Mouse (Mus musculus) hindbrain, embryonic 12.5 days (tissue): ENCODE measurements around the gene Tmem54. TPM values are rescaled to one million over a fixed set of nuclear protein-coding genes. Genes with fewer than 3 reads are reported as not detected.

ENCODE experiments used
- ATAC-seq: fragments of 200-750 bp; cut with Nextera tagmentation; 2 replicates; pipeline ENCODE4 v1.8.0; 2017; ENCODE audit warnings: moderate TSS enrichment; ENCODE audit not compliant: low FRiP score
- H3K27ac ChIP-seq: fragments of 300-500 bp; sonication (generic); 2 replicates; pipeline ENCODE4 v1.5.1; 2016; ENCODE audit warnings: mild to moderate bottlenecking
- H3K27me3 ChIP-seq: fragments of 300-500 bp; sonication (generic); 2 replicates; pipeline ENCODE4 v1.6.1; 2016; ENCODE audit warnings: mild to moderate bottlenecking
- H3K36me3 ChIP-seq: fragments of 300-500 bp; sonication (generic); 2 replicates; pipeline ENCODE4 v1.6.1; 2016; ENCODE audit warnings: mild to moderate bottlenecking
- H3K4me1 ChIP-seq: fragments of 300-500 bp; sonication (generic); 2 replicates; pipeline ENCODE4 v1.6.1; 2016
- H3K4me2 ChIP-seq: fragments of 300-500 bp; sonication (generic); replicated peaks from 2 replicates; pipeline ENCODE4 v1.6.1; 2016; ENCODE audit warnings: mild to moderate bottlenecking
- H3K4me3 ChIP-seq: fragments of 300-500 bp; sonication (generic); 2 replicates; pipeline ENCODE4 v1.5.1; 2016; ENCODE audit warnings: mild to moderate bottlenecking
- H3K9ac ChIP-seq: fragments of 300-500 bp; sonication (generic); 2 replicates; pipeline ENCODE4 v1.6.1; 2016; ENCODE audit warnings: mild to moderate bottlenecking, moderate library complexity
- H3K9me3 ChIP-seq: fragments of 300-500 bp; sonication (generic); replicated peaks from 2 replicates; pipeline ENCODE4 v1.6.1; 2016; ENCODE audit warnings: mild to moderate bottlenecking
- WGBS: fragments of 180-500 bp; shearing (Covaris S2); methylation state at CpG from one replicate; pipeline ENCODE4 v1.1.7; 2016; 5-methylcytosine and 5-hydroxymethylcytosine counted together
- polyA plus RNA-seq: library from polyadenylated mRNA; unstranded; fragments of >200 nt; fragmentation: Nextera tagmentation; extraction: Ambion mirVana; gene quantifications from 2 replicates; pipeline ENCODE4 v1.2.1, GENCODE M21; 2016

Gene Tmem54
- polyA plus RNA-seq, 1 experiment from 2014 or later, result 1.7 TPM

- H3K27ac ChIP-seq, result no peak overlapping the region
- H3K36me3 ChIP-seq, result peaks cover 9% of the 10 kb centered on the region
- no peaks in the 10 kb centered on the region for H3K27me3 ChIP-seq
- H3K4me1 ChIP-seq, result peaks cover 17% of the 10 kb centered on the region
- ATAC-seq, result no peak
- H3K9ac ChIP-seq, result no peak overlapping the region
- no peak overlapping the region for H3K4me2 ChIP-seq
- 73% methylated on average over 2 of the region's 2 CpGs for WGBS
- H3K9me3 ChIP-seq, result no peaks in the 10 kb centered on the region
- H3K4me3 ChIP-seq, result no peak overlapping the region
Observed at GRCm38 (mm10) chr4:129146392-129146791, 41.0 kb downstream of the Tmem54 start.

- Histone ChIP-seq H3K27ac (no peak overlapping the region), H3K4me1 (peaks cover 11% of the 10 kb centered on the region), H3K4me3 (no peak overlapping the region), H3K36me3 (peaks cover 19% of the 10 kb centered on the region), H3K27me3 (no peaks in the 10 kb centered on the region), H3K4me2 (no peak overlapping the region), H3K9ac (no peak overlapping the region), H3K9me3 (no peaks in the 10 kb centered on the region)
- no peak for ATAC-seq
- 88% methylated on average over 13 of the region's 13 CpGs for WGBS
Observed at GRCm38 (mm10) chr4:129147552-129148103, 42.3 kb downstream of the Tmem54 start.

GRCm38 (mm10) chr4:129149321-129149720 is 44.0 kb downstream of the Tmem54 start:
- Histone ChIP-seq H3K4me1 (peaks cover 11% of the 10 kb centered on the region), H3K36me3 (peaks cover 31% of the 10 kb centered on the region), H3K9ac (no peak overlapping the region), H3K4me2 (no peak overlapping the region), H3K4me3 (no peak overlapping the region), H3K27me3 (no peaks in the 10 kb centered on the region), H3K27ac (no peak overlapping the region), H3K9me3 (no peaks in the 10 kb centered on the region)
- WGBS, result 68% methylated on average over 1 of the region's 1 CpGs
- ATAC-seq, result no peak

GRCm38 (mm10) chr4:129151276-129151811 is 46.0 kb downstream of the Tmem54 start:
- H3K4me3 ChIP-seq, result no peak overlapping the region
- WGBS, result 75% methylated on average over 4 of the region's 4 CpGs
- peaks cover 4% of the 10 kb centered on the region; the same call in 1 of the 2 replicates for H3K4me1 ChIP-seq
- no peaks in the 10 kb centered on the region for H3K27me3 ChIP-seq
- no peaks in the 10 kb centered on the region for H3K9me3 ChIP-seq
- no peak overlapping the region for H3K27ac ChIP-seq
- no peak overlapping the region for H3K9ac ChIP-seq
- peaks cover 47% of the 10 kb centered on the region for H3K36me3 ChIP-seq
- H3K4me2 ChIP-seq, result no peak overlapping the region
- no peak for ATAC-seq

- Histone ChIP-seq H3K4me1 (no peaks in the 10 kb centered on the region), H3K27me3 (no peaks in the 10 kb centered on the region), H3K27ac (no peak overlapping the region), H3K36me3 (peaks cover 43% of the 10 kb centered on the region), H3K9ac (no peak overlapping the region), H3K9me3 (no peaks in the 10 kb centered on the region), H3K4me3 (no peak overlapping the region), H3K4me2 (no peak overlapping the region)
- 91% methylated on average over 5 of the region's 5 CpGs for WGBS
- no peak for ATAC-seq
Observed at GRCm38 (mm10) chr4:129157541-129157940, 52.2 kb downstream of the Tmem54 start.

GRCm38 (mm10) chr4:129158549-129158948 is 53.2 kb downstream of the Tmem54 start:
- Histone ChIP-seq H3K9me3 (no peaks in the 10 kb centered on the region), H3K9ac (no peak overlapping the region), H3K4me1 (no peaks in the 10 kb centered on the region), H3K27me3 (no peaks in the 10 kb centered on the region), H3K4me3 (no peak overlapping the region), H3K27ac (no peak overlapping the region), H3K36me3 (peaks cover 40% of the 10 kb centered on the region), H3K4me2 (no peak overlapping the region)
- ATAC-seq, result no peak
- WGBS, result 77% methylated on average over 3 of the region's 3 CpGs

GRCm38 (mm10) chr4:129161076-129161475 is 55.7 kb downstream of the Tmem54 start:
- H3K4me2 ChIP-seq, result no peak overlapping the region
- H3K9ac ChIP-seq, result no peak overlapping the region
- H3K9me3 ChIP-seq, result no peaks in the 10 kb centered on the region
- H3K4me1 ChIP-seq, result no peaks in the 10 kb centered on the region
- no peak overlapping the region for H3K4me3 ChIP-seq
- ATAC-seq, result no peak
- H3K27me3 ChIP-seq, result no peaks in the 10 kb centered on the region
- no peak overlapping the region for H3K27ac ChIP-seq
- WGBS, result 100% methylated on average over 1 of the region's 1 CpGs
- peaks cover 28% of the 10 kb centered on the region for H3K36me3 ChIP-seq

Other genes with a start within 250 kb of the Tmem54 start
- 21.5 and 24.9 TPM in 2 replicates for gene Trim62, start 222.0 kb upstream of the Tmem54 start, polyA plus RNA-seq
- 17.7 and 21.4 TPM in 2 replicates for gene Azin2, start 143.1 kb upstream of the Tmem54 start, polyA plus RNA-seq
- 122 and 128 TPM in 2 replicates for gene Ak2, start 113.6 kb upstream of the Tmem54 start, polyA plus RNA-seq
- gene Rnf19b, start 47.3 kb upstream of the Tmem54 start, polyA plus RNA-seq, result 17.7 and 20.4 TPM in 2 replicates
- 8.8 and 12.1 TPM in 2 replicates for gene Hpca, start 16.5 kb downstream of the Tmem54 start, polyA plus RNA-seq
- gene Fndc5, start 31.5 kb downstream of the Tmem54 start, polyA plus RNA-seq, result 3.9 and 6.2 TPM in 2 replicates
- gene S100pbp, start 84.2 kb downstream of the Tmem54 start, polyA plus RNA-seq, result 23.2 and 26.7 TPM in 2 replicates
- 98.1 and 104 TPM in 2 replicates for gene Yars, start 84.2 kb downstream of the Tmem54 start, polyA plus RNA-seq
- gene C77080, start 155.9 kb downstream of the Tmem54 start, polyA plus RNA-seq, result 6.0 and 6.4 TPM in 2 replicates
- 1.7 and 1.8 TPM in 2 replicates for gene Sync, start 182.1 kb downstream of the Tmem54 start, polyA plus RNA-seq
- 465 and 467 TPM in 2 replicates for gene Rbbp4, start 229.8 kb downstream of the Tmem54 start, polyA plus RNA-seq
- gene Zbtb8os, start 230.1 kb downstream of the Tmem54 start, polyA plus RNA-seq, result 33.3 and 33.8 TPM in 2 replicates